Mouse (Mus musculus): ENCODE data around the gene Rbm10.

DNA sequence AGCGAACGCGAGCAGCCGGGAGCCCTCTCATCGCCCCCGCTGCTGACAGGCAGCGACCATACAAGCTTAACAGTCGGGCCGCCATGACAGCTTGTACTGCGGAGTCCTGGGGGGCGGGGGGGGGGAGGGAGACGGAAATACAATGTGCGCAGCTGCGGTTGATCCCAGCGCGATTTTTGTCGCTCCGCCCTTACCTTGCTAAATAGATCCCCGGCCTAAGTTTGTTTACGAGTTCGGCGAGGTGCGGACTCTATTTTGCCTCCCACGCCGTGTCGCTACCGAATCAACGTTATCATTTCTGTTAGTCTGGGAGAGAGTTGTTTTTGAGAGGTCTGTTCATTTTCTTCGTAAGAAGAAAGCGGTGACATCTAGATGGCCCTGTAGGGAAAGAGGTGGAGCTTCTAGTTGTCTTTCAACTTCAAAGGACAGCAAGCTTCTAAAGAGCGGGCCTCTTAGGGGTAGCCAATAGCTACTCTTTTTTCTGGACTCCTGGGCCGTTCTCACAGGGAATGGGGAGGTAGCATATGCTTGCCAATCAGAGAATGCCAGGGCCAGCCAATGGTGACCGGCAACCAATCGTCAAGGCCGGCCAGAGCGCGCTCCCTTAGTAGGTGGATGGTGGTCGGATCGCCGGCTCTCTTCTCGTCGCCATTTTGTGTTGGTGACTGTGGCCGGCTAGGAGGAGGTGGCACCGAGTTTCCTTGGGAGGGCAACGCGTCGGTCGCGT is at the start of gene Rbm10, which contains the start of gene Ndufb11:
- TF ChIP-seq CTCF (IDR thresholded peaks at IDR 0.05; ENCODE audit: low read depth, low read length) (no peak), POLR2A (IDR thresholded peaks at IDR 0.05; ENCODE audit: extremely low read depth, insufficient read depth, low read length) (peak; percentile 61; the same call in 1 of the 2 replicates)

Data from liver, adult 2 months (tissue).